Mouse (Mus musculus): Measurements from ENCODE around the gene Sptbn4. TPM values are rescaled to one million over a fixed set of nuclear protein-coding genes. Genes with fewer than 3 reads are reported as not detected.

The Sptbn4 gene
- polyA plus RNA-seq, 2 experiments, result 0.06 TPM

DNA sequence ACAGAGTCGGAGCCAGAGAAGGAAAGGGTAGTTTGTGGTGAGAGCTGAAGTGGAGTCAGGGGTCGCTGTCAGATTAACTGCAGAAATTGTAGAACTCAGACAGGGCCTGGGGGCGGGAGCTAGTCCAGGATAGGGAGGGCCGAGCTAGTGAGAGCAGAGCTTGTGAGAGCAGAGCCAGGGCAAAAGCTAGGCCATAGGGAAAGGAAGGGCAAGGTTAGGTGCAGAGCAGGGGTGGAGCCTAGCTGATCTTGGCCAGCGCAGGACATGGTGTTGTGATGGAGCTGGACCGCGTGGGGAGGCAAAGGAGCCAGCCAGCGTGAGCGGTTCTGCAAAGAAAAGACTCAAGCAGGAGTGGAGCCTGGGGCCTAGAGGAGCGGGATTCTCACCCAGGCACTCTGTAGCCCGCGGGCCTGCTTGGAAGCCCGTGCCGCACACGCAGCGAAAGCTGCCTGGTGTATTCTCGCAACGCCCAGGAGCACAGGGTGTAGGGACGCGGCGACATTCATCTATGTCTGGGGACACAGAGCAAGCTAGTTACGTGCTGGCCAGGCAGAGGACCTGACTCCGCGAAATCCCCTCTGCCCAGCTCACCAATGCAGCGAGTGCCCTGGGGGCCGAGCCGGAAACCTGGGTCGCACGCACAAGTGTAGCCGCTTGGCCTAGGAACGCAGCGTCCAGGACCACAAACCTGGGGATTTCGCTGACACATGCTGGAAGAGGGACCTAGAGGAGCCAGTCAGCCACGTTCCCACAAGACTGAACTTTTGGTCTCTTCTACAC is 121.2 kb downstream of the Sptbn4 start:
- Histone ChIP-seq H3K4me1 (replicated peaks; ENCODE audit: control insufficient read depth in 2 of 2, insufficient read depth in 2 of 2, low read length in 1 of 2) (peaks cover 0 to 10% of the 10 kb centered on the region in 2 experiments; a peak in 1 of 4 replicates), H3K4me3 (ENCODE audit: insufficient read depth in 1 of 2, low read depth in 2 of 2, low read length in 2 of 2) (no peak overlapping the region), H3K27me3 (ENCODE audit: control insufficient read depth, insufficient read depth, low read length) (peaks cover 69% of the 10 kb centered on the region), H3K36me3 (replicated peaks; ENCODE audit: control insufficient read depth, insufficient read depth, low read depth) (no peaks in the 10 kb centered on the region), H3K9ac (replicated peaks) (no peak overlapping the region), H3K4me2 (ENCODE audit: low read depth) (no peak overlapping the region), H3K27ac (no peak overlapping the region), H3K9me3 (ENCODE audit: control insufficient read depth, low read length) (no peaks in the 10 kb centered on the region)
- TF ChIP-seq EP300 (IDR thresholded peaks at IDR 0.05; ENCODE audit: low read depth) (no peak), CTCF (IDR thresholded peaks at IDR 0.05; ENCODE audit: low read depth) (no peak)
- 39% methylated on average over 34 of the region's 34 CpGs for WGBS (ENCODE audit: insufficient replicate concordance)
- DNase-seq (ENCODE audit: low read depth in 3 of 3, low spot score in 3 of 3) (no peak), ATAC-seq (ENCODE audit: insufficient read depth) (no peak)

DNA sequence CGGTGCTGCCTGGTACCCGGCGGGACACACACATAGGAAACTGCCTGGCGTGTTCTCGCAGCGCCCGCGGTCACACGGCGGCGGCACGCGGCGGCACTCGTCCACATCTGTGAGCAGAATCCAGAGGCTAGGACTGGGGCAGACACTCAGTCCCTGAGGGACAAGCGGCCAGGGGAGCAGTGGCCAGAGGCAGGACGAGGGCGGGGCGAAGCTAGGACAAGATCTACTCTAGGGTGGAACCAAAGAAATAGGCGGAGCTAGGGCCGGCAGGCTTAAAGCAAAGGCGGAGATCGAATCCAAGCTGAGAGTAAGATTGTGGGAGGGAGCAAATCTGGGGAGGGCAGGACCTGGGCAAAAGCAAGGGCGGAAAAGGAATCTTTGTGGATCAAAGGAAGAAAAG is 121.8 kb downstream of the Sptbn4 start:
- no peak for TF ChIP-seq EP300 (IDR thresholded peaks at IDR 0.05; ENCODE audit: low read depth)
- no peak for TF ChIP-seq CTCF (IDR thresholded peaks at IDR 0.05; ENCODE audit: low read depth)
- peaks cover 63% of the 10 kb centered on the region for H3K27me3 ChIP-seq (ENCODE audit: control insufficient read depth, insufficient read depth, low read length)

DNA sequence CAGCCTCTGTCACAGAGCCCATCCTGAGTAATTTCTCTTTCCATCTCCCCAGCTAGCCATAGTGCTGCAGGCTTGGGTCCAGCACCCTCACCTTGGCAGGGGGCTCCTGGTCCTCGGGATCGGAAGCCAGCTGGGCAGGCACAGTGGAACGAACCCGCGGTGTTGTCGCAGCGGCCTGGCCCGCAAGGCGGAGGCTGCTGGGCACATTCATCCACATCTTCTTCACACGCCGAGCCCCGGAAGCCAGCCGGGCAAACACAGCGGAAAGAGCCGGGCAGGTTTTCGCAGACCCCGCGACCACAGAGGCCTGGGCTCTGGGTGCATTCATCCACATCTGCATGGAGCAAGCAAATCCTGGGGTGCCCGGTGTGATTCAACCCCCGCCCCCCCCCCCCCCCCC is 122.6 kb downstream of the Sptbn4 start:
- no peaks in the 10 kb centered on the region for H3K9me3 ChIP-seq (ENCODE audit: control insufficient read depth, low read length)
- WGBS (ENCODE audit: insufficient replicate concordance), result 48% methylated on average over 18 of the region's 20 CpGs
- no peak overlapping the region for H3K4me3 ChIP-seq (ENCODE audit: insufficient read depth in 1 of 2, low read depth in 2 of 2, low read length in 2 of 2)
- H3K27me3 ChIP-seq (ENCODE audit: control insufficient read depth, insufficient read depth, low read length), result peaks cover 55% of the 10 kb centered on the region
- H3K4me2 ChIP-seq (ENCODE audit: low read depth), result no peak overlapping the region
- H3K27ac ChIP-seq, result no peak overlapping the region
- ATAC-seq (ENCODE audit: insufficient read depth) (no peak), DNase-seq (ENCODE audit: low read depth in 3 of 3, low spot score in 3 of 3) (no peak)
- no peak overlapping the region for H3K9ac ChIP-seq (replicated peaks)
- TF ChIP-seq CTCF (IDR thresholded peaks at IDR 0.05; ENCODE audit: low read depth) (no peak), EP300 (IDR thresholded peaks at IDR 0.05; ENCODE audit: low read depth) (no peak)
- no peaks in the 10 kb centered on the region for H3K36me3 ChIP-seq (replicated peaks; ENCODE audit: control insufficient read depth, insufficient read depth, low read depth)
- 0 out of 4 replicates have a peak, but pooled peaks cover 0 to 4% of the 10 kb centered on the region in 2 experiments for H3K4me1 ChIP-seq (replicated peaks; ENCODE audit: control insufficient read depth in 2 of 2, insufficient read depth in 2 of 2, low read length in 1 of 2)

More for the DNA sequence above, 121.8 kb downstream of the Sptbn4 start:
- 2% methylated on average over 24 of the region's 24 CpGs for WGBS (ENCODE audit: insufficient replicate concordance)
- Histone ChIP-seq H3K27ac (no peak overlapping the region), H3K4me1 (replicated peaks; ENCODE audit: control insufficient read depth in 2 of 2, insufficient read depth in 2 of 2, low read length in 1 of 2) (peaks cover 0 to 10% of the 10 kb centered on the region in 2 experiments; a peak in 1 of 4 replicates), H3K36me3 (replicated peaks; ENCODE audit: control insufficient read depth, insufficient read depth, low read depth) (no peaks in the 10 kb centered on the region), H3K9ac (replicated peaks) (no peak overlapping the region), H3K4me3 (ENCODE audit: insufficient read depth in 1 of 2, low read depth in 2 of 2, low read length in 2 of 2) (no peak overlapping the region), H3K4me2 (ENCODE audit: low read depth) (no peak overlapping the region), H3K9me3 (ENCODE audit: control insufficient read depth, low read length) (no peaks in the 10 kb centered on the region)
- DNase-seq (ENCODE audit: low read depth in 3 of 3, low spot score in 3 of 3) (no peak), ATAC-seq (ENCODE audit: insufficient read depth) (no peak)

- no peaks in the 10 kb centered on the region for H3K4me1 ChIP-seq (replicated peaks; ENCODE audit: control insufficient read depth in 2 of 2, insufficient read depth in 2 of 2, low read length in 1 of 2)
- no peak overlapping the region for H3K4me2 ChIP-seq (ENCODE audit: low read depth)
- TF ChIP-seq CTCF (IDR thresholded peaks at IDR 0.05; ENCODE audit: low read depth) (no peak), EP300 (IDR thresholded peaks at IDR 0.05; ENCODE audit: low read depth) (no peak)
- no peak overlapping the region for H3K9ac ChIP-seq (replicated peaks)
- WGBS (ENCODE audit: insufficient replicate concordance), result 76% methylated on average over 11 of the region's 11 CpGs
- H3K27ac ChIP-seq, result no peak overlapping the region
- DNase-seq (ENCODE audit: low read depth in 3 of 3, low spot score in 3 of 3) (no peak), ATAC-seq (ENCODE audit: insufficient read depth) (no peak)
- peaks cover 48% of the 10 kb centered on the region for H3K27me3 ChIP-seq (ENCODE audit: control insufficient read depth, insufficient read depth, low read length)
- H3K9me3 ChIP-seq (ENCODE audit: control insufficient read depth, low read length), result no peaks in the 10 kb centered on the region
- H3K36me3 ChIP-seq (replicated peaks; ENCODE audit: control insufficient read depth, insufficient read depth, low read depth), result no peaks in the 10 kb centered on the region
- no peak overlapping the region for H3K4me3 ChIP-seq (ENCODE audit: insufficient read depth in 1 of 2, low read depth in 2 of 2, low read length in 2 of 2)
Observed at GRCm38 (mm10) chr7:27324161-27324560, 123.3 kb downstream of the Sptbn4 start.

DNA sequence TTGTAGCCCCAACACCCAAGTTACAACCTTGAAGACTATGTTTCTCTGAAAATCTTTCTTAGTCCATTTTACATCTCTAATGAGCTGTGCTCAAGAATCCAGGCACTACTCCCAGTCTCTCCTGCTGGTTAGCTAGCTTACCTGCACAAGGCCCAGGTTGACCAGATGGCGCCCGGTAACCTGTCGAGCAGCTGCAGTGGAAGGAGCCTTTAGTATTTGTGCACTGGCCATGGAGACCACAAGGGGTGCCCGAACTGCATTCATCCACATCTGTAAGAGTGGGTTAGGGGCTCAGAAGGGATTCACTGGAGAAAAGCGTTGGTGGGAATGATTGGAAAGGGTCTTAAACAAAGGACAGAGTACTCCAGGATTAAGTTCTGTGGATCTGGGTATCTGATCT is 124.5 kb downstream of the Sptbn4 start:
- 67% methylated on average over 5 of the region's 5 CpGs for WGBS (ENCODE audit: insufficient replicate concordance)
- Histone ChIP-seq H3K4me3 (ENCODE audit: insufficient read depth in 1 of 2, low read depth in 2 of 2, low read length in 2 of 2) (no peak overlapping the region), H3K4me2 (ENCODE audit: low read depth) (no peak overlapping the region), H3K36me3 (replicated peaks; ENCODE audit: control insufficient read depth, insufficient read depth, low read depth) (no peaks in the 10 kb centered on the region), H3K9ac (replicated peaks) (no peak overlapping the region), H3K27me3 (ENCODE audit: control insufficient read depth, insufficient read depth, low read length) (peaks cover 38% of the 10 kb centered on the region), H3K9me3 (ENCODE audit: control insufficient read depth, low read length) (no peaks in the 10 kb centered on the region), H3K4me1 (replicated peaks; ENCODE audit: control insufficient read depth in 2 of 2, insufficient read depth in 2 of 2, low read length in 1 of 2) (no peaks in the 10 kb centered on the region), H3K27ac (no peak overlapping the region)
- no peak for TF ChIP-seq EP300 (IDR thresholded peaks at IDR 0.05; ENCODE audit: low read depth)
- no peak for TF ChIP-seq CTCF (IDR thresholded peaks at IDR 0.05; ENCODE audit: low read depth)
- ATAC-seq (ENCODE audit: insufficient read depth), result no peak
- DNase-seq (ENCODE audit: low read depth in 3 of 3, low spot score in 3 of 3), result no peak
